Mouse (Mus musculus) cerebellum, adult (tissue): ENCODE data around the gene Cstf3.

ENCODE experiments used
- ATAC-seq: cut with Nextera tagmentation; 2 replicates; pipeline ENCODE4 v1.9.2; 2017; ENCODE audit warnings: mild to moderate bottlenecking, moderate library complexity, mixed read lengths; ENCODE audit not compliant: insufficient number of reproducible peaks, low FRiP score, low TSS enrichment

Cstf3 gene

DNA sequence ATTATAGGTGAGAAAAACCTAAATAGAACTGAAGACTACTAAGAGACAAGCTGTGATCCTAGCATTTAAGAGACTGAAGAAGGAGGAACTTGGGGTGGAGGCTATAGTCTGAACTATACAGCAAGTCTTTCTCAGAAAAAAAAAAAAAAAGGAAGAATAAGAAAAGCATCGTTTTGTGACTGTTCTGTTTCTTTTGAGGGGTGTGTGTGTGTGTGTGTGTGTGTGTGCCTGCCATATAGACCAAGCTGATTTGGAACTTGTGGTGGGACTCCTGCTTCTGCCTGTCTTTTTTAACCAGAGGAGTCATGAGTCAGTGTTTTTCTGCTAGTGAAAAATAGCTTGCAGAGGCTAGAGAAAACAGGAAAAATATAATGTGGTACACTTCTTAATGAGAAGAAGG lies 4.7 kb downstream of the Cstf3 start:
- ATAC-seq = no peak

DNA sequence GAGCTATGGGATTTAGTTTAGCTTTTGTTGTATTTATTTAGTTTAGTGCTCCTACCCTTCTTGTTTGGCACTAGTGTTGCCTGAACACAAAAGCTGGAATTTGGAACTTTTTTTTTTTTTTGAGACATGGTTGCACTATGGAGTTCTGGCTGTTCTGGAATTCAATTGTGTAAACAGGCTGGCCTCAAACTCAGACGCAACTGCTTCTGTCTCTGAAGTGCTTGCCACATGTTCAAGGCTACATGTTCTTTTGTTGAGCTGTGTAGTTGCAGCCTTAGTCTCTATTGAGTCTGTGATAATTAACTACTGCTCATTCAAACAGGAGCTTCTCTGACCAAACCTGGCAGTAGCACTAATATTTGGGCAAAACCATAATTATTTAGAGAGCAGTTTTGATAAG lies 13.1 kb downstream of the Cstf3 start:
- ATAC-seq = no peak

DNA sequence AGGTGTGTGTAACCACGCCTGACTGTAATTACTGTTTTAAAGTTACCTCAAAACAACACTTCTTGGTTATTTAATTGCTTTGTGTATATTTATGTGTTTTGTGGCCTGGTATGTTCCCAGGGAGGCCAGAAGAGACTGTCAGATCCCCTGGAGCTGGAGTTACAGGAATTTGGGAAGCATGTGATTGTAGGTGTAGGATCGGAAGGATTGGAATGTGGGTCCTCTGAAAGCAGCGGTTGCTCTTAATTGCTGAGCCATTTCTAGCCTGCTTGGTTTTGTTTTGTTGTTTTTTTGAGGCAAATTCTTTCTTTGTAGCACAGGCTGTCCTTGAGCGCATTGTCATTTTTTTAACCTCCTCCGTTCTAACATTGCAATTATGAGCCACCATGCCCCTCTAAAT lies 14.4 kb downstream of the Cstf3 start:
- ATAC-seq = no peak

DNA sequence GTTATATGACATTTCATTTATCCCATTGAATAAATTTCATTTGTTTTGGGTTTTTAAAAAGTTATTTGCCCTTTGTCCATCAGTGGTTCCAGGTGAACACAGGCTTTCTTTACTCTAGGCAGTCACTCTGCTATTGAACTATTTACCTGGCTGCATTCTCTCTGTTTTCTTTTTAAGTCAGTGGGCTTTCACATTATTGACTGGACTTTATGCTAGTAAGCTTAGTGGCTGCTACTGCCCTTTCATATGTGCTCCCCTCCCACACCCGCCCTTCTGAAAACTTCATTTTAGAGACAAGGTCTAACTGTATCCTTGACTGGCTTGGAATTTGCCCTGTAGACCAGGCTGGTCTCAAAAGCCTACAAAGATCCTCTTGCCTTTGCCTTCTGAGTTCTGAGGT lies 15.2 kb downstream of the Cstf3 start:
- ATAC-seq = no peak

DNA sequence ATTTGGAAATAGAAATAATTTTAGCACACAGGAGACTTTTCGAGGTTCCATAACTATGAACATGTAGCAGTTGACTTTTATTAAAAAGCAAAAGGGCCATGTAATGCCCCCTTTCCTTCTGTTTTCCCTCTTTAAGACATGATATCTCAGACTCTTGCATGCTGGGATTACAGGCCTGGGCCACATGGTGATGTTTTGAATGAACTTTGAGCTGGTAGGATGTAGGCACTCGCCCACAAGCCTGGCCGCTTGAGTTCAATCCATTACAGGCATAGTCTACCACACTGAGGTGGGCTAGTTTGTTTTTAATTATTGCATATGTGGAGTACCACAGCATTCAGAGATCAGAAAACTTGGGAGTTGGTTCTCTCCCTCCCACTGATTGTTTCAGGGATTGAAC lies 24.5 kb downstream of the Cstf3 start:
- ATAC-seq = no peak

DNA sequence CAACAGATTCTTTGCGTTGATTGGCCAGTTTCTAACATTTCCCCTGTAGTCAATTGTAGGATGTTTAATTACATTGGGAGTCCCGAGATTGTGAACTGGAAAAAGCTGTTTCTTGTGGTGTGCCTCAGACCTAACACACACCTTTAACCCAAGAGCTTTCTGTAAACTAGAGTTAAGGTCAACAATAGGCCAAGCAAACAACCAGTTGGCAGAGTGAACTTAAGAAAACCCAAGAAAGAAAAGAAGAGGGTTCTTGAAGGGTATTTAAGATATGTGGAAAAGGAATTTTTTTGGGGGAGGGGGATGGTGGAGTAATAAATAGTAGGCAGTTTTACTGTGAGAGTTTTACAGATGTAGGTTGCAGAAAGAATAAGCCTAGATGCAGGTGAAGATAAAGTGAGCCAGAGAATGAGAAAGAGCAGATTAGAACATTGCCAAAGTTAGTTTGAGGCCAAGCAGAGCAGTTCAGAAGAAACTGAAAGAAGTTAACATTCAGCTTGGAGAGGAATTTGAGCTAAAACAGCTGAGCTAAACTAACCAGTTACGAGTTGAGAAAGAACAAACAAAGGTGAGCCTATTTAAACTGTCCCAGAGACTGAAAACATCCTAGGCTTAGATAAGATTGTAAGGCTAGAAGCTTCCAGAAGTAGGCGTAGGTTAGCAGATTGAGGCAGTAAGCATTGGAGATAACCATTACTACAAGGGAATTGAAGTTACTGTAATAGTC lies 25.8 kb downstream of the Cstf3 start:
- ATAC-seq = no peak

DNA sequence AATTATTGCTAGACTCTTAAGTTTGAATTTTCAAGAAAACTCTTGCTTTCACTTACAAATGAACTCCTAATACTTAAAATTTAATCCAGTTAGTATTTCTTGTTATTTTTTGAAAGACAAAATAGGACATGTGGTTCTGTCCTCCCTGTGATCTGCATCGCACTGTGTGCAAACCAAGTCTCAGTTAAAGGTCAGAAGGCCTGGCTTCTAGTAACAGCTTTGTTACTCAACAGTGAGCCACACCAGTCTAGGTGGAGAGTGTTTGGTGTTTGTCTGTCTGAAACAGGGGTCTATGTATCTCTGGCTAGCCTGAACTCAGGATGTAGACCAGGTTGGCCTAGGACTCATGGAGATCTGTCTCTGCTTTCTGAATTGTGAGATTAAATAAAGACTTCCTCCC lies 68.3 kb downstream of the Cstf3 start:
- ATAC-seq = no peak

DNA sequence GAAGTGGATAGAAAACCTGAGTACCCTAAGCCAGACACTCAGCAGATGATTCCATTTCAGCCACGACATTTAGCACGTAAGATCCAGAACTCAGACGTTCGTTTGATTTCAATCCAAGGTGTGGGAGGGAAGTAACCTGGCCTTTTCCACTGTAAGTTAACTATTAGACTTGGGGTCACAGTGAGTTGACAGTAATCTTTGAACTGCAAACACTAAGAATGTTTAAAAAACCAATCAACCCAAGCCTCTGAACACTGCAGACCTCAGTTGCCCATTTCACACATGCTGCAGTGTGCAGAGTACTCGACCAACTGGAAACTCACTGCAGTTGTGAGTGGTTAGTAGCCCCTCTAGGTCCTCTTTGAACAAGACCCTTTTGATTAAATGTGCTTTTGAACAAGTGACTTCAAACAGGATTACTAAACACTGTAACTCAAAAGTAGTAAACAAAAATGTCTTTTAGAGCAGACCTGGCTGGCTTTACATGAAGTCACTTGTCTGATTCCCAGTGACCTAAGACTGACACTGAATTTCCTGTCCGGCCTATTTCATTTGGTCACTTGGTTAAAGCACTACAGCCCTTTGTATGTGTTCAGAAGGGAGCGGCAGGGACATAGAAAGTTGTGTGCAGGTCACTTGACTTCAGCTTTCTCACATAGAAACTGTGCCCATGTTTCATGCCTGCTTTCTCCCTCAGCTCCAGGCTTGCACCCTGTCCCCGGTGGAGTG lies 73.2 kb downstream of the Cstf3 start:
- ATAC-seq = no peak

DNA sequence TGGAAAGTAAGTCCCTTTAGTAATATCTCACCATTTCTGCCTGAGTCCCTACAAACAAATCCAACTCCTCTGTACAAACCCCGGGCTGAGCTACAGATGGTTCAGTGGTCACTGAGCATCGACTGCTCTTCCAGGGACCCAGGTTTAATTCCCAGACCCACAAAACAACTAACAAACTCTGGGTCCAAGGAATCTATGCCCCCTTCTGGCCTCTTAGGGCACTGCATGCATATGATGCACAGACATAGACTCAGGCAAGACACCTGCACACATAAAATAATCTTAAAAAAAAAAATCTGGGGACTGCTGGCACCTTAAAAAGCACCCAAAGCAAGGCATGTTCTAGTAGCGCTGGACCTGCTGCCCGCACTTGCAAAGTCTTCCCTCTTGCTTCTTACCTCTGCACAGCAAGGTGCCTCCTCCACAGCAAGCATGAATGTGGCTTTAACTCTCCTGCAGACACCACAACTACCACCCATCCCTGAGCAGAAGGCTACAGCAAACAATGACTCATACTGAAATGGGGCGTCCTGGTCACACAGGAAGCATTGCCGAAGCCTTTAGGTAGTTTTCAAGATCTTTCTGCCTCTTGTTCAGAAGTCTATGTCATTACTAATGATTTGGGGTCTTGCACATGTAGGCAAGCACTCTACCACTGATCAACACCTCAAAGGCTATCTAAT lies 78.9 kb downstream of the Cstf3 start:
- ATAC-seq = no peak

DNA sequence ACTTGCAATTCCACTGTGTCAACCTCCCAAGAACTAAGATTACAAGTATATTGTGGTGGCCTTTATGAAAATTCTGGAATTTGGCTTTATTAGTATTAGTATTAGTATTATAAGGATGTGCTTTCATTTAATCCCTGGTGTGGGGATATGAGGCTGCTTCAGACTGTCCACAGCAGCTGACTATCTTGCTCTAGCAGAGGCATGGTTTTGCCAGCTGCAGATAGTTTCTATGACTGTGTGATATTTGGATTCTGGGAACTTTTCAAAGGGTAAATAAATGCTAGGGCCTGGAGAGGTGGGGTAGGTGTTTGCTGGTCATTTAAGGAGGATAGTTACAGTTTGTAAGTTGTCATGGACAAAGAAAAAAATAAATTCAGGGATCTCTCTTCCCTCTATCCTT lies 81.4 kb downstream of the Cstf3 start:
- ATAC-seq = no peak

DNA sequence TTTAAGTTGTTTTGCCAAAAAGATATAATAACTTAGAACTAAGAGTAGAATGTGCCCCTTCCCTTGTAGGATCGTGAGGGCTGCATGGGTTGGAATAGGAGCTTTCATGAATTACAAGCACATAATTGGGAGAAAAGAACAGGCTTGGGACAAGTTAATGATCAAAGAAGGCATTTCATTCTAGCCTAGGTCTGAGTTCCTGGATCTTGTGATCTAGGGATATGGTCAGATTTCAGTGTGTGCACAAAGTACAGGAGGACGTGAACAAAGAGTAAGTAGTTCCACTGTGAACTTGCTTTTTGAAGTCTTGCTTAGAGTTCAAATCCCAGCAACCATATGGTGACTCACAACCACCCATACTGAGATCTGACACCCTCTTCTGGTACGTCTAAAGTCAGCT lies 87.0 kb downstream of the Cstf3 start:
- no peak for ATAC-seq

DNA sequence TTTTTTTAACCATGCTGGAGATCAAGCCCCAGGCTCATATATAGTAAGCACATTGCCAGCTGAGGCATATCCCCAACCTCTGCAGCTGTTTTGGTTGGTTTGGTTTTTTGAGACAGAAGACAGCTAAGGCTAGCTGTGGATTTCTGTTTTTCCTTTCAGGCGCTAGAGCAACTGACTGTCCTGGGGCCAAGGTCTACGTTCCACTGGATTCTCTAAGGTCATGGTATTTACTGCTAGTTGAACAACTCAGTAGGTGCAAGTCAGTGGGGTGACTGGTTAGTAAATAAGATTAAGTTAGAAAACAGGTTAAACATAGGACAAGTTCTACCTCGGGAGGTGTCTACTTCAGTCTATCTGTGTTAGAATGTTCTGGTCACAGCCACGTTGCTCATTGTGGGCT lies 94.4 kb downstream of the Cstf3 start:
- no peak for ATAC-seq

DNA sequence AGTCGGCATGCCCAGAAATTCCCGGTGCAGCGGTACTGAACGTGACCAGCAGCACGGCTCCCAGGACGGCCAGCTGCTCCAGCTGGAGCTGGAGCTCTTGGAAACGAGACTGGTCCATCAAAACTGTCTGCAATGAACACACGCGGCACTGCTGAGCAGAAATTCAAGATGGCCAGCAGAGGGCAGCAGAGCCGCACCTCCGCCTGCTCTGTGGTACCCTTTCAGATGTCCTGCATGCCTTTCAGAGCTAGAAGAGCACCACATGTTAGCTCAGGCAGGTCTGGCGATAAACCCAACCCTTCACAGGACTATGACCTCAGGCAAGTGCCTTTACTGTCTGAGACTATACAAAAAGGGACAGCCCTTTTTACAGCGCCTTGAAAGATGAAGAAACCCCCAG lies 95.1 kb downstream of the Cstf3 start:
- peak; percentile 75 for ATAC-seq

DNA sequence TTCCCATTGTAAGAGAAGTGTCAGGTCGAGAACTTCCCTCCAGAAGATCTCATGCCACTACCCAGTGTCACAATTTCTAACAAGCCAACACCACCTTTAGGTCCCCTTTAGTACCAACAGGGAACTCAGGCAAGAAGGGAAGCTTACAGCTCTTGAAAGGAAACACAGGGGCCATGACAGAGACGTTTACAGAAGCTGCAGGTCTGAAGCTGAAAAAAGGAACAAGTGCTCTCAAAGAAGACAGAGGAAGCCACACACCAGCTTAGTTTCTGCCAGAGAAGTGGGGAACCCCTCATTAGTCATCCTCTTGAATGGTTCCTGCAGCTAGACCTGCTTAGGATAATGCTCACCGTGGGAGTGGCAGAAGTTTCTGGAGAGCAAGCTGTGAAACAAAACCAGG lies 96.9 kb downstream of the Cstf3 start:
- ATAC-seq = no peak

DNA sequence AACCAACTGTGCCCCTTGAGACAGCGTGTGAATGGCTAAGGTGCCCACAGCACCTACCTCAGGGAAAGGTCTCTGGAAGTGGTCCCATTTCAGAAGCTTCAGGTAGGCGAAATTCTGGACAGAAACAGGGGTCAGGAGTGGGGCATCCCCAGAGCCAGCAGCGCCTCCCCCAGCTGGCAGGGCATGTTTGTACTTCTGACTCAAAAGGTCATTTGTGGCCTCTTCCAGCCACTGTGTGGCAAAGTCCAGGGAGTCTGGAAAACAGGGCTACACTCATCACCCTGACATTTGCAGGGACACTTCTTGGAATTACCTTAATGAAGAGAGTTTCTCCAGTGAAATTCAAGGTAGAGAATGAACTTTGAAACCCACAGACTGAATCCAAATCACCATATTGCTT lies 98.0 kb downstream of the Cstf3 start:
- ATAC-seq = no peak

DNA sequence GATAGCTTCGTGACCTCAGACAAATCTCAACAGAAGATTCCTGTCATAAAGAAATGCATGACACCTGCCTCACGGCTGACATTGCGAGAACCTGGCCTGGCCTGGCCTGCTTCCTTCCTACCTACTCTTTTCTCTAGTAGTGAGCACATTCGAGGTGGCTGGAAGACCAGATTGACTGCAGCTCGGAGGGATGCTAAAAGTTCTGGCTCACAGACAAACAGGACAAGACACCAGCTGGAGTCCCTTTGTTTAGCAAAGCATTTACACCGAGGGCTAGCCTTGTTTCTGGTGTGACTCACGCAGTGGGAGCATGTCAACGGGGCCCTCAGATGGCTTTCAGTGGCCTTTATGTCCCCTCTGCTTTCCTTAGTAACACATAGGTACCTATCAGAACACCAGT lies 98.4 kb downstream of the Cstf3 start:
- peak; percentile 58 for ATAC-seq

DNA sequence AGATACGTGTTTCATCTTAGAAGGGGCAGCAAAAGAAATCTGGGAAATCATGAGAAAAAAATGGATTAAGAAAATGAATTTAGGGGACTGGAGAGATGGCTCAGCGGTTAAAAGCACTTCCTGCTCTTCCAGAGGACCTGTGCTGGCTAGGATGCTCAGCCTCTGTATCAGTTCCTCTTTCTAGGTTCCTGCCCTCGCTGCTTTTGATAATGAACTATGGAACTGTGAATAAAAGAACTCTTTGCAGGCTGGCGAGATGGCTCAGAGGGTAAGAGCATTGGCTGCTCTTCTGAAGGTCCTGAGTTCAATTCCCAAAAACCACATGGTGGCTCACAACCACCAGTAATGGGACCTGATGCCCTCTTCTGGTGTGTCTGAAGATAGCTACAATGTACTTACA lies 100.4 kb downstream of the Cstf3 start:
- no peak for ATAC-seq

DNA sequence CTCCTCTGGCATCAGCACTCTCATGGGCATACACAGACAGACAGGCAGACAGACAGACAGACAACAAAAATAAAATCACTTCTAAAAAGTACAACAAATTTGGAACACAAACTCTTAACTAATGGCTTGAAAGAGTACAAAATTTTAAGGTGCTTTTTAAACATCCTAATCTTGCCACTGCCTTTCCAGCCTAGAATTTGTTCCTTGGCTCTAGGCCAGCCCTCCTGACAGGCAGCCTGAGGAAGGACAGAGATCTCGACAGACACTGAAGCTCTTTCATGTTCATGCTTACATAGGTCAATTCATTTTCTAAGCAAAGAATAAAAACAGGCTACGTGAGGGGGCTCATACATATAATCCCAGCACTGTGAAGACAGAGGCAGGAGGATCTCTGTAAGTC lies 102.2 kb downstream of the Cstf3 start:
- ATAC-seq = no peak

DNA sequence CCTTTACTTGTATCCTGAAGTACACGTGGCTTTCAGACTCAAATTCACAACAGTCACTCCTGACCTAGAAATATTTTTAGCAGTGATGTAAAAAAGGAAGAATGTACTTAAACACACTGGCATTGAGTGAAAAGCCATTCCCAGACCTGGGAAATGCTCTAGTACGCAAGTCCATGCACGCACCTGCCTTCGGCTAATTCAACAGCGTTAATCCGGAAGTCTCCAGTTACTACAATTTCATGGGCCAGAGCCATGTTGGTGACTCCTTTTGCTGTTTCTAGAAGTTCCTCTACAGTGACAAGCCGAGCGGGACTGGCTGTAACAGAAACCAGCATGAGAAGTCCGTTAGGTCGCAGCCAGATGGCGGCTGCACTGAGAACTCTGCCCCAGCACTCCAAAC lies 109.3 kb downstream of the Cstf3 start:
- no peak for ATAC-seq

DNA sequence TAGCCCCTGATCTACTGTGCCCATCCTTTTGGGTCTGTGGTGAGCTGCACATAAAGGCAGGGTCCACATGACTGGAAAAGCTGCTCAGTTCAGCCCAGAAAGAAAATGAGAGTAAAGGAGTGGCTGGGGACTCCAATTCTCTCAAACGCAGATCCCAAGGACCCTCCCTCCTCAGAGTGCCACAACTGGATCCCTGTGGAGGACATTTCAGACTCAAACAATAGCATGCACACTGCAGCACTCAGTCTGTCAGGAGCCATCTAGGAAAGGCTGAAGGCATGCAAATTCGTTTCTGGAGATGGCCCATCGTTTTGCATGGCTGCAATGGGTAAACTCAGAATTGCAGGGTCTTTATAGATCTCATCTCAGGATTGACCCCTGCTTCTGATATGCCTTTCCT lies 112.8 kb downstream of the Cstf3 start:
- ATAC-seq = no peak

DNA sequence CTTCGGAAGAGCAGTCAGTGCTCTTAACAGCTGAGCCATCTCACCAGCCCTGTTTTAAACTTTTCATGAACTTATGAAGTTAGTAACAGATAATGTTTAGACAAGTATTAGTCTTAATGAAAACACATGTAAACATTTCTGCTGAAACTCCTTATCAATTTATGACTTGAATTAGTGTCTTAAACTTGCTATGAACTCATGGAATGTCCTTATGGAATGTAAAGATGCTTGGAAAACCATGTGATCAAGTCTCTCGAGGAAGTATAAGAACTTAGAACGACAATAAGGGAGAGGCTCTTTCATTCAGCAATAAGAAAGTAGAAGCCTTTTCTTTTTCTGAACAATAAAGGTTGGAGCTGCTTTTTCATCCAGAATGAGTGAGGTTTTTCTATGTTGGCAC lies 114.0 kb downstream of the Cstf3 start:
- no peak for ATAC-seq
